Mouse (Mus musculus) hindlimb bud, embryonic 11.5 days (tissue): Measurements from ENCODE around the gene Lrrc74a.

Experiments used
- DNase-seq: peaks from one replicate; pipeline ENCODE4 v3.0.0-alpha.2; 2012; ENCODE audit warnings: low read depth, low spot score; ENCODE audit errors: extremely low spot score

Gene Lrrc74a

GRCm38 (mm10) chr12:86734319-86734810 is at the start of gene Lrrc74a:
Gene Lrrc74a (plus strand): TSS chr12:86734369.
- no peak for DNase-seq

GRCm38 (mm10) chr12:86685275-86685674 is 48.9 kb upstream of the Lrrc74a start:
- DNase-seq, result no peak

GRCm38 (mm10) chr12:86686551-86687330 is 47.4 kb upstream of the Lrrc74a start:
- DNase-seq, result no peak

- DNase-seq, result no peak
Observed at GRCm38 (mm10) chr12:86687445-86687955, 46.7 kb upstream of the Lrrc74a start.

- DNase-seq, result no peak
Observed at GRCm38 (mm10) chr12:86687971-86688573, 46.1 kb upstream of the Lrrc74a start.

GRCm38 (mm10) chr12:86688917-86689316 is 45.3 kb upstream of the Lrrc74a start:
- no peak for DNase-seq

- no peak for DNase-seq
Observed at GRCm38 (mm10) chr12:86690700-86691485, 43.3 kb upstream of the Lrrc74a start.

GRCm38 (mm10) chr12:86692471-86693356 is 41.5 kb upstream of the Lrrc74a start:
- DNase-seq, result no peak

GRCm38 (mm10) chr12:86693389-86693788 is 40.8 kb upstream of the Lrrc74a start:
- no peak for DNase-seq

- DNase-seq, result no peak
Observed at GRCm38 (mm10) chr12:86694441-86694840, 39.7 kb upstream of the Lrrc74a start.

GRCm38 (mm10) chr12:86697996-86698395 is 36.2 kb upstream of the Lrrc74a start:
- DNase-seq, result no peak

- DNase-seq, result no peak
Observed at GRCm38 (mm10) chr12:86698537-86698936, 35.6 kb upstream of the Lrrc74a start.

- no peak for DNase-seq
Observed at GRCm38 (mm10) chr12:86699965-86700926, 33.9 kb upstream of the Lrrc74a start.

GRCm38 (mm10) chr12:86700927-86701310 is 33.2 kb upstream of the Lrrc74a start:
- DNase-seq, result no peak

- no peak for DNase-seq
Observed at GRCm38 (mm10) chr12:86701491-86701890, 32.7 kb upstream of the Lrrc74a start.

GRCm38 (mm10) chr12:86702690-86703089 is 31.5 kb upstream of the Lrrc74a start:
- DNase-seq, result no peak

- DNase-seq, result no peak
Observed at GRCm38 (mm10) chr12:86705843-86706242, 28.3 kb upstream of the Lrrc74a start.

- no peak for DNase-seq
Observed at GRCm38 (mm10) chr12:86714026-86714425, 20.1 kb upstream of the Lrrc74a start.

- no peak for DNase-seq
Observed at GRCm38 (mm10) chr12:86715401-86715800, 18.8 kb upstream of the Lrrc74a start.
